Mouse (Mus musculus): ENCODE measurements around the gene Pip4k2a. TPM values are rescaled to one million over a fixed set of nuclear protein-coding genes. Genes with fewer than 3 reads are reported as not detected.

The Pip4k2a gene
- 185 TPM for polyA plus RNA-seq (2015; fragmentation: Illumina TruSeq; extraction: RNeasy Lipid Tissue Mini Kit (QIAGEN cat#74804); ENCODE audit: insufficient read depth, low replicate concordance)

DNA sequence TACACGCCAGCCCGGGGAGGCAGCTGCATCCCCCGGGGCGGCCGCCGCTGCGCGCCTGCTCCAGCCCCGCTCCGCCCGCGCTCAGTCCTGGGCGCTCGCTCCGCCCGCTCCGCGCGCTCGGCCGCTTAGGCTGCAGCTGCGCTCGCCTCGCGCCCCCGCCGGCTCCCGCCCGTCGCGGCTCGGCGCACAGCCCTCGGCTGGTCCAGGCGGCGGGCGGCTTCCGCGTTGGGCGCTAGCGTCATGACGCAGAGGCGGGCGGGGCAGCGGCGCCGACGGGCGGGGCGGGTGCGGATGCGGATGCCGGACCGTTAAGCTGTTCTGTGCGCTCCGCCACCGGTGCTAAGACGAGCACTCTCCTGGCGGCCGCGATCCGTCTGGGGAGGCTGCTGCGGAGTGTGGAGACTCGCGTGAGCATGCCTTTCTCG, at the start of gene Pip4k2a, which contains the start of gene 4930426L09Rik:
TSS of gene Pip4k2a (minus strand) at position 73 of the 425 bp plus-strand sequence.
TSS of gene 4930426L09Rik (plus strand) at position 290 of the 425 bp plus-strand sequence.

Other genes starting within 250 kb of the Pip4k2a start
- 3.2 TPM for gene 4930426L09Rik, start 217 bp upstream of the Pip4k2a start, polyA plus RNA-seq (2015; fragmentation: Illumina TruSeq; extraction: RNeasy Lipid Tissue Mini Kit (QIAGEN cat#74804); ENCODE audit: insufficient read depth, low replicate concordance)
- gene Armc3, start 201.2 kb upstream of the Pip4k2a start, polyA plus RNA-seq (2015; fragmentation: Illumina TruSeq; extraction: RNeasy Lipid Tissue Mini Kit (QIAGEN cat#74804); ENCODE audit: insufficient read depth, low replicate concordance), result 0.97 TPM